Comparison of ENCODE assay signal across 11 mouse cellular contexts in the genomic region with DNA sequence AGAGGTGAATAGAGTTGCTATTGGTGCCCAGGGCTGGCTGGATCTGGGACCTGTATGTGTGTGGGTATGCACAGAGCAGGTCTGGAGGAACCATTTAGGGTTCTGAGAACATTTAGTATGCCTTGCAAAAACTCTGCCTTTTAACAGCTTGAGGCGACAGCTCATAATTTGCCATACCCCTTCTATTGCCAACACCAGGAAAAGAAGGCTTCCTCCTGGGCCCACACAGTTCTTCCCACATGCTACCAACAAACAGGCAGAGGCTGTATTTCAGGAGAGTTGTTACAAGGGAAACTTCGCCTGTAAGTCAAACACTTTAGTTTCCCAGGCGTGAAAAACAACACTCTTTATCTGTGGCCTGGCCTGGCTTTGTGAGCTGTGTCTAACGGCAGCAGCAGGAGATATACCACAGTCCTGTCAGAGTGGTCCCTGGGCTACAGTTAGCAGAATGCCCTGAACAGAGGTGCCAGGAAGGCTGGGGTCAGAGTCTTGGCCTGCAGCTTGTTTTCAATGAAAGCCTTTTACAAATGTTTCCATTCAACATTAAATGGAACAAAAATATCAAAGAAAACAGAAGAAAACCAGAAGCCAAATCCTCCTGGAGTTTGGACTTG.
DNase-seq lines count a peak whose midpoint lies in the region; ATAC-seq and TF ChIP-seq lines count a peak whose summit lies in the region.
"Had no signal": no experiment of that assay in that cellular context is flagged by ENCODE, and none has a peak within 500 bp of the region (broad histone marks: within the 10 kb centered on the region; RNA-seq: fewer than 3 reads in every experiment).

No protein-coding gene starts in this region.

- intact Hi-C loops in left cerebral cortex, adult 2 months (cut with DNase I), result no loop called here

- peak; percentile 60 to 61 for DNase-seq in right cerebral cortex, adult 2 months (ENCODE audit: low spot score in 2 of 2)
- no peak for DNase-seq in right cerebral cortex, postnatal 4 days
- peak; percentile 26 to 34 for DNase-seq in left cerebral cortex, adult 2 months (ENCODE audit: extremely low spot score in 1 of 2, low spot score in 2 of 2)
- no peak for DNase-seq in cerebellum, adult 2 months
- DNase-seq in hindbrain, embryonic 14.5 days (ENCODE audit: low spot score), result no peak
- no peak for DNase-seq in cerebellum, postnatal 25 days
- DNase-seq: gastrocnemius, postnatal 10 days; kidney, postnatal 36 days; thymus, postnatal 4 days had no signal

- H3K9ac ChIP-seq in heart, embryonic 12.5 days, result no peak overlapping the region
- no peak overlapping the region for H3K9ac ChIP-seq in hindbrain, embryonic 14.5 days
- H3K9ac ChIP-seq: liver, embryonic 15.5 days had no signal

- H3K9me3 ChIP-seq in heart, embryonic 12.5 days (replicated peaks), result no peaks in the 10 kb centered on the region
- no peaks in the 10 kb centered on the region for H3K9me3 ChIP-seq in hindbrain, embryonic 14.5 days (ENCODE audit: control insufficient read depth, low read length)
- H3K9me3 ChIP-seq: liver, embryonic 15.5 days had no signal

- ATAC-seq in heart, embryonic 12.5 days (ENCODE audit: insufficient number of reproducible peaks, low FRiP score), result peak; percentile 87
- ATAC-seq in hindbrain, embryonic 14.5 days (ENCODE audit: low FRiP score), result no peak

- H3K4me1 ChIP-seq in heart, embryonic 12.5 days (replicated peaks), result peaks cover 13% of the 10 kb centered on the region
- H3K4me1 ChIP-seq in cerebellum, adult 2 months (ENCODE audit: control insufficient read depth, insufficient read depth, low read length), result no peaks in the 10 kb centered on the region
- 0 out of 2 replicates have a peak, but pooled peaks cover under 1% of the 10 kb centered on the region for H3K4me1 ChIP-seq in hindbrain, embryonic 14.5 days (replicated peaks; ENCODE audit: control insufficient read depth, insufficient read depth, low read length)
- H3K4me1 ChIP-seq: liver, embryonic 15.5 days had no signal

- no peaks in the 10 kb centered on the region for H3K36me3 ChIP-seq in heart, embryonic 12.5 days
- no peaks in the 10 kb centered on the region for H3K36me3 ChIP-seq in hindbrain, embryonic 14.5 days (replicated peaks; ENCODE audit: control insufficient read depth, insufficient read depth)
- H3K36me3 ChIP-seq: liver, embryonic 15.5 days had no signal

- no peak for TF ChIP-seq CTCF in left cerebral cortex, adult 2 months (IDR thresholded peaks at IDR 0.05)
- no peak for TF ChIP-seq CTCF in cerebellum, adult 2 months (IDR thresholded peaks at IDR 0.05; ENCODE audit: borderline replicate concordance, insufficient read depth, low read depth, low read length)

- H3K27me3 ChIP-seq in heart, embryonic 12.5 days (replicated peaks), result peaks cover 3% of the 10 kb centered on the region; the same call in 1 of the 2 replicates
- no peaks in the 10 kb centered on the region; the same call in 1 of the 2 replicates for H3K27me3 ChIP-seq in cerebellum, adult 2 months (ENCODE audit: control insufficient read depth, insufficient read depth, low read length)
- H3K27me3 ChIP-seq in hindbrain, embryonic 14.5 days (ENCODE audit: control insufficient read depth, insufficient read depth, low read length), result no peaks in the 10 kb centered on the region
- H3K27me3 ChIP-seq: liver, embryonic 15.5 days had no signal

- no peak for TF ChIP-seq POLR2A in cerebellum, adult 2 months (IDR thresholded peaks at IDR 0.05; ENCODE audit: borderline replicate concordance, insufficient read depth, low read length)

- H3K4me2 ChIP-seq in heart, embryonic 12.5 days, result no peak overlapping the region
- no peak overlapping the region for H3K4me2 ChIP-seq in hindbrain, embryonic 14.5 days (replicated peaks)
- H3K4me2 ChIP-seq: liver, embryonic 15.5 days had no signal

- no peak overlapping the region for H3K4me3 ChIP-seq in heart, embryonic 12.5 days
- no peak overlapping the region for H3K4me3 ChIP-seq in left cerebral cortex, adult 2 months
- no peak overlapping the region for H3K4me3 ChIP-seq in cerebellum, adult 2 months (replicated peaks; ENCODE audit: insufficient read depth, low read depth, low read length)
- H3K4me3 ChIP-seq in hindbrain, embryonic 14.5 days (replicated peaks; ENCODE audit: low read length), result no peak overlapping the region
- H3K4me3 ChIP-seq: liver, embryonic 15.5 days had no signal

- whole genome bisulfite sequencing in heart, embryonic 12.5 days, result 25% methylated on average over 4 of the region's 4 CpGs
- 74% methylated on average over 4 of the region's 4 CpGs for WGBS in cerebellum, adult 2 months
- 51% methylated on average over 4 of the region's 4 CpGs for WGBS in hindbrain, embryonic 14.5 days

- H3K27ac ChIP-seq in heart, embryonic 12.5 days (ENCODE audit: poor library complexity, severe bottlenecking), result peak overlapping the region; percentile 83
- no peak overlapping the region for H3K27ac ChIP-seq in left cerebral cortex, adult 2 months
- no peak overlapping the region for H3K27ac ChIP-seq in cerebellum, adult 2 months (ENCODE audit: insufficient read depth, low read length)
- H3K27ac ChIP-seq in hindbrain, embryonic 14.5 days, result no peak overlapping the region
- H3K27ac ChIP-seq: liver, embryonic 15.5 days had no signal

Comparison
In these comparisons a context has a peak if more than half of its experiments do, and no peak if none do; other contexts are left out.
1. DNase-seq: peak in right cerebral cortex, adult 2 months (2 of 2) and left cerebral cortex, adult 2 months (2 of 2); none in right cerebral cortex, postnatal 4 days (single experiment), cerebellum, adult 2 months (0 of 2), hindbrain, embryonic 14.5 days (single experiment) and cerebellum, postnatal 25 days (0 of 2).